Mouse (Mus musculus) brain, embryonic 14.5 days (tissue): ENCODE data around the gene Polr3c.

ENCODE experiments used
- CTCF ChIP-seq: fragments of 200-500 bp; IDR thresholded peaks from 2 replicates; pipeline ENCODE4 v1.5.1; 2012; ENCODE audit warnings: inconsistent platforms, mild to moderate bottlenecking, moderate library complexity, borderline replicate concordance; ENCODE audit not compliant: insufficient read depth, insufficient read length; ENCODE audit errors: extremely low read depth
- POLR2A ChIP-seq: fragments of 200-500 bp; IDR thresholded peaks from 2 replicates; pipeline ENCODE4 v1.6.1; 2012; ENCODE audit warnings: mild to moderate bottlenecking, inconsistent platforms, borderline replicate concordance; ENCODE audit not compliant: poor library complexity, insufficient read depth, insufficient read length, severe bottlenecking; ENCODE audit errors: extremely low read depth

- TF ChIP-seq CTCF (no peak), POLR2A (no peak)
Observed at GRCm38 (mm10) chr3:96675171-96675570, 52.3 kb downstream of the Polr3c start.
